Mouse (Mus musculus): Measurements from ENCODE around the gene Pcca.

DNA sequence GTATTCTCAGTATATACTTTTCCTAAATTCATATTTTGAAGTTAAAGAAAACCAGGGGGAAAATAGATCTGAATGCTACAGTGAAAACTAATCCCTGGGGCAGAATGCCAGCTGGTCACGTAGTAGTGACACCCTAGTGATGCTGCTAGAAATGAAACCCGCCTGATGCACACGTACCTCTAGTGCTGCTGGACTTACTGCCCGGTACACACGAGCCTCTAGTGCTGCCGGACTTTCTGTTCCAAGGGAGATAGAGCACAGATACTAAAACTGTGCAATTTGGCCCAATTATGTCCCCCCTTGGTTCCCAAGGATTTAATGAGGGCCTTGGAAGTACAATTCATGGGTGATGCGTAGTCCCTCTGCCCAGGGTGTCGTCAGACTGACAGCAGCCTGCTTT is 340.9 kb downstream of the Pcca start:
- TF ChIP-seq MAX (IDR thresholded peaks at IDR 0.05) (no peak), CTCF (IDR thresholded peaks at IDR 0.05; ENCODE audit: control insufficient read depth, insufficient read depth, insufficient read length) (no peak), USF1 (IDR thresholded peaks at IDR 0.05; ENCODE audit: low read depth) (no peak), MYOD1 (IDR thresholded peaks at IDR 0.05; ENCODE audit: control insufficient read depth, insufficient read length, low read depth) (no peak), MYOG (IDR thresholded peaks at IDR 0.05; ENCODE audit: control insufficient read depth, extremely low read depth, insufficient read length) (no peak), FOSL1 (IDR thresholded peaks at IDR 0.05; ENCODE audit: insufficient read depth, low read length, poor library complexity, severe bottlenecking) (no peak), CEBPB (IDR thresholded peaks at IDR 0.05; ENCODE audit: low read depth) (no peak)

All from C2C12 (cell line).